Mouse (Mus musculus): ENCODE measurements around the gene Nxph3.

DNA sequence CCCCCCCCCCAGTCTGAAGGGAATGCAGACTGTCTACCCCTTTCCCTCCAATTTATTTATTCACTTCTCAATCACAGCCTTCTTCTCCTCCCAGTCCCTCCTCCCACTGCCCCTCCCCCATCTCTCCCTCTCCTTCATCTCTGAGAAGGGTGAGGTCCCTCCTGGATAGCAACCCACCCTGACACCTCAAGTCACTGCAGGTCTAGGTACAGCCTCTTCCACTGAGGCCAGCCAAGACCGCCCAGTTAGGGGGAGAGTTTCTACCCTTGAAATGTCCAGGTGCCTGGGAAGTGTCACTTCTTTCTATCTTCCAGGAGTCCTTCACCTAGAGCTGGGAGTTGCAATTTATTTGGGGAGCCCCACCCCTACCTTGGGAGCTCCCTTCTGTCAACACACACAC, 2.5 kb downstream of the Nxph3 start:
- TF ChIP-seq CTCF (IDR thresholded peaks at IDR 0.05) (no peak), EP300 (IDR thresholded peaks at IDR 0.05) (no peak)
